Mouse (Mus musculus) midbrain, embryonic 13.5 days (tissue): Measurements from ENCODE around the gene Zfp740. TPM values are rescaled to one million over a fixed set of nuclear protein-coding genes. Genes with fewer than 3 reads are reported as not detected.

Source experiments
- ATAC-seq: fragments of 200-750 bp; cut with Nextera tagmentation; 2 replicates; pipeline ENCODE4 v1.8.0; 2017; ENCODE audit warnings: mild to moderate bottlenecking, moderate TSS enrichment, moderate library complexity
- H3K27ac ChIP-seq: fragments of 300-500 bp; sonication (generic); 2 replicates; pipeline ENCODE4 v1.5.1; 2015; ENCODE audit warnings: inconsistent platforms, mild to moderate bottlenecking, moderate library complexity
- H3K27me3 ChIP-seq: fragments of 300-500 bp; sonication (generic); 2 replicates; pipeline ENCODE4 v1.6.1; 2015; ENCODE audit warnings: mild to moderate bottlenecking, inconsistent platforms
- H3K36me3 ChIP-seq: fragments of 300-500 bp; sonication (generic); 2 replicates; pipeline ENCODE4 v1.6.1; 2015; ENCODE audit warnings: mild to moderate bottlenecking, inconsistent platforms
- H3K4me1 ChIP-seq: fragments of 300-500 bp; sonication (generic); replicated peaks from 2 replicates; pipeline ENCODE4 v1.6.1; 2015; ENCODE audit warnings: inconsistent platforms
- H3K4me2 ChIP-seq: fragments of 300-500 bp; sonication (generic); replicated peaks from 2 replicates; pipeline ENCODE4 v1.6.1; 2015; ENCODE audit warnings: moderate library complexity, mild to moderate bottlenecking, inconsistent platforms
- H3K4me3 ChIP-seq: fragments of 300-500 bp; sonication (generic); replicated peaks from 2 replicates; pipeline ENCODE4 v1.5.1; 2015; ENCODE audit warnings: mild to moderate bottlenecking, inconsistent platforms
- H3K9ac ChIP-seq: fragments of 300-500 bp; sonication (generic); replicated peaks from 2 replicates; pipeline ENCODE4 v1.6.1; 2015; ENCODE audit warnings: mild to moderate bottlenecking, inconsistent platforms
- H3K9me3 ChIP-seq: fragments of 300-500 bp; sonication (generic); 2 replicates; pipeline ENCODE4 v1.6.1; 2016; ENCODE audit warnings: mild to moderate bottlenecking, inconsistent platforms
- WGBS: fragments of 180-500 bp; shearing (Covaris S2); methylation state at CpG from one replicate; pipeline ENCODE4 v1.1.7; 2015; 5-methylcytosine and 5-hydroxymethylcytosine counted together
- polyA plus RNA-seq: library from polyadenylated mRNA; unstranded; fragments of >200 nt; fragmentation: Nextera tagmentation; extraction: Ambion mirVana; gene quantifications from 2 replicates; pipeline ENCODE4 v1.2.1, GENCODE M21; 2015

Gene Zfp740
- polyA plus RNA-seq, 1 experiment from 2014 or later, result 83.0 TPM

- Histone ChIP-seq H3K36me3 (no peaks in the 10 kb centered on the region), H3K9me3 (no peaks in the 10 kb centered on the region), H3K4me2 (no peak overlapping the region), H3K9ac (no peak overlapping the region), H3K27ac (no peak overlapping the region), H3K27me3 (peaks cover 6% of the 10 kb centered on the region), H3K4me3 (no peak overlapping the region), H3K4me1 (peaks cover 10% of the 10 kb centered on the region)
- ATAC-seq, result no peak
- 22% methylated on average over 2 of the region's 2 CpGs for WGBS
Observed at GRCm38 (mm10) chr15:102233896-102234295, 30.8 kb downstream of the Zfp740 start.

- Histone ChIP-seq H3K27me3 (peaks cover 12% of the 10 kb centered on the region), H3K27ac (no peak overlapping the region), H3K4me3 (no peak overlapping the region), H3K4me2 (peak overlapping the region; percentile 30), H3K4me1 (peaks cover 10% of the 10 kb centered on the region), H3K9me3 (no peaks in the 10 kb centered on the region), H3K36me3 (no peaks in the 10 kb centered on the region), H3K9ac (peak overlapping the region; percentile 44)
- 17% methylated on average over 21 of the region's 21 CpGs for WGBS
- peak; percentile 37; the same call in 1 of the 2 replicates for ATAC-seq
Observed at GRCm38 (mm10) chr15:102235371-102236027, 32.5 kb downstream of the Zfp740 start.

GRCm38 (mm10) chr15:102238543-102239259 lies 35.7 kb downstream of the Zfp740 start:
- Histone ChIP-seq H3K27me3 (peaks cover 43% of the 10 kb centered on the region), H3K4me2 (no peak overlapping the region), H3K4me3 (no peak overlapping the region), H3K4me1 (peaks cover 16% of the 10 kb centered on the region), H3K9me3 (no peaks in the 10 kb centered on the region), H3K9ac (0 out of 2 replicates have a peak overlapping the region, but pooled peaks have one; percentile 47), H3K36me3 (no peaks in the 10 kb centered on the region), H3K27ac (no peak overlapping the region)
- ATAC-seq, result no peak
- 87% methylated on average over 14 of the region's 14 CpGs for WGBS

- Histone ChIP-seq H3K4me2 (no peak overlapping the region), H3K9ac (no peak overlapping the region), H3K36me3 (no peaks in the 10 kb centered on the region), H3K9me3 (no peaks in the 10 kb centered on the region), H3K27ac (no peak overlapping the region), H3K4me3 (no peak overlapping the region), H3K27me3 (peaks cover 48% of the 10 kb centered on the region), H3K4me1 (peaks cover 18% of the 10 kb centered on the region)
- peak; percentile 83 for ATAC-seq
- WGBS, result 11% methylated on average over 9 of the region's 9 CpGs
Observed at GRCm38 (mm10) chr15:102239260-102239590, 36.2 kb downstream of the Zfp740 start.

GRCm38 (mm10) chr15:102239851-102240250 lies 36.8 kb downstream of the Zfp740 start:
- H3K36me3 ChIP-seq, result no peaks in the 10 kb centered on the region
- H3K27me3 ChIP-seq, result peaks cover 54% of the 10 kb centered on the region
- H3K9ac ChIP-seq, result no peak overlapping the region
- H3K9me3 ChIP-seq, result no peaks in the 10 kb centered on the region
- H3K4me1 ChIP-seq, result peaks cover 20% of the 10 kb centered on the region
- H3K27ac ChIP-seq, result no peak overlapping the region
- no peak for ATAC-seq
- H3K4me3 ChIP-seq, result no peak overlapping the region
- H3K4me2 ChIP-seq, result no peak overlapping the region
- 73% methylated on average over 11 of the region's 11 CpGs for WGBS

- H3K27ac ChIP-seq, result no peak overlapping the region
- no peak overlapping the region for H3K4me3 ChIP-seq
- WGBS, result 81% methylated on average over 4 of the region's 4 CpGs
- H3K36me3 ChIP-seq, result no peaks in the 10 kb centered on the region
- peaks cover 62% of the 10 kb centered on the region for H3K27me3 ChIP-seq
- ATAC-seq, result no peak
- no peak overlapping the region for H3K9ac ChIP-seq
- H3K4me1 ChIP-seq, result peaks cover 20% of the 10 kb centered on the region
- no peak overlapping the region for H3K4me2 ChIP-seq
- no peaks in the 10 kb centered on the region for H3K9me3 ChIP-seq
Observed at GRCm38 (mm10) chr15:102240607-102241006, 37.6 kb downstream of the Zfp740 start.

- H3K27ac ChIP-seq, result no peak overlapping the region
- H3K9me3 ChIP-seq, result no peaks in the 10 kb centered on the region
- 25% methylated on average over 12 of the region's 12 CpGs for WGBS
- no peak overlapping the region for H3K9ac ChIP-seq
- H3K4me2 ChIP-seq, result no peak overlapping the region
- ATAC-seq, result no peak
- peaks cover 72% of the 10 kb centered on the region for H3K27me3 ChIP-seq
- H3K36me3 ChIP-seq, result no peaks in the 10 kb centered on the region
- H3K4me3 ChIP-seq, result no peak overlapping the region
- H3K4me1 ChIP-seq, result peaks cover 34% of the 10 kb centered on the region
Observed at GRCm38 (mm10) chr15:102242404-102243228, 39.6 kb downstream of the Zfp740 start.

- Histone ChIP-seq H3K27ac (no peak overlapping the region), H3K9ac (no peak overlapping the region), H3K27me3 (peaks cover 79% of the 10 kb centered on the region), H3K4me3 (no peak overlapping the region), H3K9me3 (no peaks in the 10 kb centered on the region), H3K4me2 (peak overlapping the region; percentile 10), H3K4me1 (peaks cover 41% of the 10 kb centered on the region), H3K36me3 (no peaks in the 10 kb centered on the region)
- 12% methylated on average over 22 of the region's 22 CpGs for WGBS
- ATAC-seq, result no peak
Observed at GRCm38 (mm10) chr15:102243229-102244190, 40.5 kb downstream of the Zfp740 start.

GRCm38 (mm10) chr15:102244306-102245191 lies 41.5 kb downstream of the Zfp740 start:
- no peak overlapping the region for H3K9ac ChIP-seq
- 12% methylated on average over 17 of the region's 19 CpGs for WGBS
- no peaks in the 10 kb centered on the region for H3K9me3 ChIP-seq
- H3K27me3 ChIP-seq, result peaks cover 85% of the 10 kb centered on the region
- H3K4me3 ChIP-seq, result peak overlapping the region; percentile 53
- ATAC-seq, result no peak
- H3K4me1 ChIP-seq, result peaks cover 50% of the 10 kb centered on the region
- no peak overlapping the region for H3K27ac ChIP-seq
- no peaks in the 10 kb centered on the region for H3K36me3 ChIP-seq
- H3K4me2 ChIP-seq, result peak overlapping the region; percentile 94

GRCm38 (mm10) chr15:102245461-102245881 lies 42.4 kb downstream of the Zfp740 start:
- Histone ChIP-seq H3K4me3 (peak overlapping the region; percentile 53), H3K27ac (no peak overlapping the region), H3K4me2 (peak overlapping the region; percentile 94), H3K27me3 (peaks cover 88% of the 10 kb centered on the region), H3K36me3 (no peaks in the 10 kb centered on the region), H3K4me1 (peaks cover 50% of the 10 kb centered on the region), H3K9me3 (no peaks in the 10 kb centered on the region), H3K9ac (peak overlapping the region; percentile 69)
- 2% methylated on average over 14 of the region's 14 CpGs for WGBS
- no peak for ATAC-seq
